Mouse (Mus musculus) hindbrain, embryonic 16.5 days (tissue): ENCODE results near the gene Dock9. TPM values are rescaled to one million over a fixed set of nuclear protein-coding genes. Genes with fewer than 3 reads are reported as not detected.

Experiments used
- ATAC-seq: fragments of 200-750 bp; cut with Nextera tagmentation; 2 replicates; pipeline ENCODE4 v1.8.0; 2017; ENCODE audit warnings: moderate TSS enrichment, moderate library complexity
- H3K27ac ChIP-seq: fragments of 300-500 bp; sonication (generic); 2 replicates; pipeline ENCODE4 v1.5.1; 2014; ENCODE audit warnings: low read depth, mild to moderate bottlenecking, control low read depth, low read length, moderate library complexity
- H3K27me3 ChIP-seq: fragments of 300-500 bp; sonication (generic); replicated peaks from 2 replicates; pipeline ENCODE4 v1.6.1; 2014; ENCODE audit warnings: low read length; ENCODE audit not compliant: control insufficient read depth, insufficient read depth
- H3K36me3 ChIP-seq: fragments of 300-500 bp; sonication (generic); 2 replicates; pipeline ENCODE4 v1.6.1; 2014; ENCODE audit warnings: mild to moderate bottlenecking, low read length, moderate library complexity, mixed read lengths; ENCODE audit not compliant: control insufficient read depth, insufficient read depth
- H3K4me1 ChIP-seq: fragments of 300-500 bp; sonication (generic); 2 replicates; pipeline ENCODE4 v1.6.1; 2014; ENCODE audit warnings: low read depth, low read length; ENCODE audit not compliant: control insufficient read depth, insufficient read depth
- H3K4me2 ChIP-seq: fragments of 300-500 bp; sonication (generic); 2 replicates; pipeline ENCODE4 v1.6.1; 2014; ENCODE audit warnings: mild to moderate bottlenecking, low read length, control low read depth, moderate library complexity
- H3K4me3 ChIP-seq: fragments of 300-500 bp; sonication (generic); 2 replicates; pipeline ENCODE4 v1.5.1; 2014; ENCODE audit warnings: mild to moderate bottlenecking, low read length, control low read depth, moderate library complexity
- H3K9ac ChIP-seq: fragments of 300-500 bp; sonication (generic); 2 replicates; pipeline ENCODE4 v1.6.1; 2014; ENCODE audit warnings: low read depth, mild to moderate bottlenecking, control low read depth, low read length, moderate library complexity
- H3K9me3 ChIP-seq: fragments of 300-500 bp; sonication (generic); 2 replicates; pipeline ENCODE4 v1.6.1; 2014; ENCODE audit warnings: mild to moderate bottlenecking, low read length, moderate library complexity; ENCODE audit not compliant: control insufficient read depth
- WGBS: fragments of 180-500 bp; shearing (Covaris S2); extraction: QIAGEN DNeasy Blood & Tissue Kit; methylation state at CpG from one replicate; pipeline ENCODE4 v1.1.7; 2014; 5-methylcytosine and 5-hydroxymethylcytosine counted together
- polyA plus RNA-seq: library from polyadenylated mRNA; unstranded; fragments of >200 nt; fragmentation: Nextera tagmentation; extraction: Ambion mirVana; gene quantifications from 2 replicates; pipeline ENCODE4 v1.2.1, GENCODE M21; 2015

Dock9 gene
- polyA plus RNA-seq, 1 experiment from 2014 or later: 13.4 TPM

GRCm38 (mm10) chr14:121702534-121702933 is 95.1 kb downstream of the Dock9 start:
- no peaks in the 10 kb centered on the region for H3K36me3 ChIP-seq
- no peak for ATAC-seq
- H3K4me1 ChIP-seq: peaks cover 10% of the 10 kb centered on the region; the same call in 1 of the 2 replicates
- no peaks in the 10 kb centered on the region for H3K9me3 ChIP-seq
- H3K27ac ChIP-seq: peak overlapping the region; percentile 39; the same call in 1 of the 2 replicates
- H3K9ac ChIP-seq: no peak overlapping the region
- WGBS: 65% methylated on average over 4 of the region's 4 CpGs
- no peak overlapping the region for H3K4me3 ChIP-seq
- no peaks in the 10 kb centered on the region for H3K27me3 ChIP-seq
- no peak overlapping the region for H3K4me2 ChIP-seq

- ATAC-seq: no peak
- Histone ChIP-seq H3K4me3 (no peak overlapping the region), H3K27me3 (no peaks in the 10 kb centered on the region), H3K27ac (no peak overlapping the region), H3K36me3 (no peaks in the 10 kb centered on the region), H3K9ac (no peak overlapping the region), H3K4me2 (no peak overlapping the region), H3K9me3 (no peaks in the 10 kb centered on the region), H3K4me1 (peaks cover 19% of the 10 kb centered on the region; the same call in 1 of the 2 replicates)
- 81% methylated on average over 1 of the region's 1 CpGs for WGBS
These were observed 97.6 kb downstream of the Dock9 start for GRCm38 (mm10) chr14:121700013-121700412.

GRCm38 (mm10) chr14:121698620-121698950 is 99.1 kb downstream of the Dock9 start:
- Histone ChIP-seq H3K9ac (no peak overlapping the region; the same call in 1 of the 2 replicates), H3K9me3 (no peaks in the 10 kb centered on the region), H3K4me3 (peak overlapping the region; percentile 32), H3K27me3 (no peaks in the 10 kb centered on the region), H3K4me1 (peaks cover 19% of the 10 kb centered on the region; the same call in 1 of the 2 replicates), H3K4me2 (peak overlapping the region; percentile 37), H3K27ac (no peak overlapping the region), H3K36me3 (no peaks in the 10 kb centered on the region)
- no peak for ATAC-seq
- WGBS: 13% methylated on average over 7 of the region's 7 CpGs

GRCm38 (mm10) chr14:121697709-121698619 is 99.7 kb downstream of the Dock9 start:
- peak; percentile 81 for ATAC-seq
- Histone ChIP-seq H3K27me3 (no peaks in the 10 kb centered on the region), H3K36me3 (no peaks in the 10 kb centered on the region), H3K4me3 (peak overlapping the region; percentile 32), H3K9me3 (no peaks in the 10 kb centered on the region), H3K27ac (peak overlapping the region; percentile 62; the same call in 1 of the 2 replicates), H3K9ac (peak overlapping the region; percentile 41), H3K4me1 (peaks cover 19% of the 10 kb centered on the region; the same call in 1 of the 2 replicates), H3K4me2 (peak overlapping the region; percentile 37)
- 6% methylated on average over 23 of the region's 23 CpGs for WGBS

GRCm38 (mm10) chr14:121697143-121697680 is 100.4 kb downstream of the Dock9 start:
- 27% methylated on average over 9 of the region's 9 CpGs for WGBS
- no peak overlapping the region for H3K27ac ChIP-seq
- no peak for ATAC-seq

GRCm38 (mm10) chr14:121696429-121697118 is 101.1 kb downstream of the Dock9 start:
- no peak for ATAC-seq
- Histone ChIP-seq H3K4me3 (no peak overlapping the region), H3K9ac (no peak overlapping the region), H3K4me1 (peaks cover 19% of the 10 kb centered on the region; the same call in 1 of the 2 replicates), H3K27ac (no peak overlapping the region), H3K9me3 (no peaks in the 10 kb centered on the region), H3K4me2 (peak overlapping the region; percentile 37), H3K27me3 (no peaks in the 10 kb centered on the region), H3K36me3 (no peaks in the 10 kb centered on the region)
- WGBS: 74% methylated on average over 8 of the region's 8 CpGs

More at GRCm38 (mm10) chr14:121697143-121697680, 100.4 kb downstream of the Dock9 start:
- Histone ChIP-seq H3K9ac (peak overlapping the region; percentile 22; the same call in 1 of the 2 replicates), H3K27me3 (no peaks in the 10 kb centered on the region), H3K36me3 (no peaks in the 10 kb centered on the region), H3K4me2 (peak overlapping the region; percentile 37), H3K4me3 (peak overlapping the region; percentile 32), H3K4me1 (peaks cover 19% of the 10 kb centered on the region; the same call in 1 of the 2 replicates), H3K9me3 (no peaks in the 10 kb centered on the region)

GRCm38 (mm10) chr14:121694706-121695105 is 102.9 kb downstream of the Dock9 start:
- peaks cover 19% of the 10 kb centered on the region; the same call in 1 of the 2 replicates for H3K4me1 ChIP-seq
- no peak overlapping the region for H3K4me2 ChIP-seq
- no peak overlapping the region for H3K4me3 ChIP-seq
- H3K9ac ChIP-seq: no peak overlapping the region
- H3K27me3 ChIP-seq: no peaks in the 10 kb centered on the region
- H3K27ac ChIP-seq: no peak overlapping the region
- H3K9me3 ChIP-seq: no peaks in the 10 kb centered on the region
- no peaks in the 10 kb centered on the region for H3K36me3 ChIP-seq
- 94% methylated on average over 3 of the region's 3 CpGs for WGBS
- no peak for ATAC-seq

- 89% methylated on average over 11 of the region's 11 CpGs for WGBS
- Histone ChIP-seq H3K9ac (no peak overlapping the region), H3K36me3 (no peaks in the 10 kb centered on the region), H3K4me3 (no peak overlapping the region), H3K27ac (no peak overlapping the region), H3K9me3 (no peaks in the 10 kb centered on the region), H3K4me2 (no peak overlapping the region), H3K4me1 (peaks cover 19% of the 10 kb centered on the region; the same call in 1 of the 2 replicates), H3K27me3 (no peaks in the 10 kb centered on the region)
- no peak for ATAC-seq
These were observed 103.5 kb downstream of the Dock9 start for GRCm38 (mm10) chr14:121693991-121694594.
